Mouse (Mus musculus) adrenal gland, adult 10 weeks (tissue): ENCODE data around the gene Ccdc7b. TPM values are rescaled to one million over a fixed set of nuclear protein-coding genes. Genes with fewer than 3 reads are reported as not detected.

Experiments used
- polyA plus RNA-seq: library from polyadenylated mRNA; stranded (reverse); fragments of 350-450 nt; fragmentation: Illumina TruSeq; extraction: RNeasy Lipid Tissue Mini Kit (QIAGEN cat#74804); gene quantifications from one replicate; pipeline ENCODE4 v1.2.3, GENCODE M21; 2014; ENCODE audit warnings: low read depth, low replicate concordance

The Ccdc7b gene
- polyA plus RNA-seq: not detected

GRCm38 (mm10) chr8:129066834-129067233 lies at the start of gene Ccdc7b:
Gene Ccdc7b (plus strand): TSS chr8:129067134.

GRCm38 (mm10) chr8:129065417-129065816 lies 1.5 kb upstream of the Ccdc7b start, which contains the start of gene Ccdc7a:
Gene Ccdc7a (minus strand): TSS chr8:129065517.

GRCm38 (mm10) chr8:129131561-129131960 lies 64.6 kb downstream of the Ccdc7b start, which contains the start of gene Gm10999:
Gene Gm10999 (minus strand): TSS chr8:129131661.

Other genes starting within 250 kb of the Ccdc7b start
- not detected for gene Ccdc7a, start 1.6 kb upstream of the Ccdc7b start, polyA plus RNA-seq
- gene Gm10999, start 64.5 kb downstream of the Ccdc7b start, polyA plus RNA-seq: not detected
- gene 2610044O15Rik8, start 167.3 kb downstream of the Ccdc7b start, polyA plus RNA-seq: 60.0 TPM